ENCODE assay signal across 26 mouse cellular contexts in genomic region chr9:29319197-29319596, GRCm38 (mm10).
DNase-seq lines count a peak whose midpoint lies in the region; ATAC-seq and TF ChIP-seq lines count a peak whose summit lies in the region.
"Had no signal": no experiment of that assay in that cellular context is flagged by ENCODE, and none has a peak within 500 bp of the region (broad histone marks: within the 10 kb centered on the region; RNA-seq: fewer than 3 reads in every experiment).

No protein-coding gene starts in this region.

- no peaks in the 10 kb centered on the region for H3K36me3 ChIP-seq in neural tube, embryonic 12.5 days
- no peaks in the 10 kb centered on the region for H3K36me3 ChIP-seq in intestine, postnatal 0 days (ENCODE audit: control insufficient read depth, insufficient read depth)
- no peaks in the 10 kb centered on the region for H3K36me3 ChIP-seq in neural tube, embryonic 13.5 days
- H3K36me3 ChIP-seq: embryonic facial prominence, embryonic 13.5 days; heart, embryonic 13.5 days had no signal

- no peak for DNase-seq in neural tube, embryonic 10.5 days (ENCODE audit: extremely low spot score, low spot score)
- DNase-seq in urinary bladder, postnatal 14 days (ENCODE audit: low spot score): no peak
- no peak for DNase-seq in left cerebral cortex, adult 18-20 months (ENCODE audit: low spot score in 2 of 2)
- no peak for DNase-seq in urinary bladder, postnatal 36 days (ENCODE audit: low spot score in 2 of 2)
- DNase-seq: adrenal gland, postnatal 25 days; cerebellum, adult 18-20 months; cerebellum, postnatal 10 days; gastrocnemius, postnatal 10 days; heart, postnatal 10 days; lung, postnatal 36 days; right cerebral cortex, adult 18-20 months; thymus, adult 2 months; thymus, postnatal 36 days had no signal

- TF ChIP-seq CTCF in intestine, postnatal 0 days (IDR thresholded peaks at IDR 0.05; ENCODE audit: low read depth): no peak

- no peak overlapping the region for H3K27ac ChIP-seq in neural tube, embryonic 12.5 days
- 0 out of 2 replicates have a peak overlapping the region, but pooled peaks have one; percentile 15 for H3K27ac ChIP-seq in intestine, postnatal 0 days (ENCODE audit: low read depth, low read length)
- H3K27ac ChIP-seq in neural tube, embryonic 13.5 days (replicated peaks): peak overlapping the region; percentile 84
- H3K27ac ChIP-seq: embryonic facial prominence, embryonic 13.5 days; heart, embryonic 13.5 days; hindbrain, embryonic 14.5 days; stomach, postnatal 0 days had no signal

- WGBS in neural tube, embryonic 12.5 days: 22% methylated on average over 1 of the region's 1 CpGs
- WGBS in intestine, postnatal 0 days: 20% methylated on average over 1 of the region's 1 CpGs
- WGBS in neural tube, embryonic 13.5 days: 18% methylated on average over 1 of the region's 1 CpGs

- H3K9ac ChIP-seq in neural tube, embryonic 12.5 days: no peak overlapping the region
- H3K9ac ChIP-seq in intestine, postnatal 0 days (ENCODE audit: low read depth, low read length): no peak overlapping the region
- H3K9ac ChIP-seq in neural tube, embryonic 13.5 days: no peak overlapping the region
- H3K9ac ChIP-seq: embryonic facial prominence, embryonic 13.5 days; heart, embryonic 13.5 days; hindbrain, embryonic 14.5 days had no signal

- 0 out of 2 replicates have a peak, but pooled peaks have one; percentile 11 for ATAC-seq in neural tube, embryonic 12.5 days (ENCODE audit: low FRiP score, low read depth)
- ATAC-seq in intestine, postnatal 0 days: peak; percentile 90
- ATAC-seq in neural tube, embryonic 13.5 days (ENCODE audit: low read depth): no peak
- ATAC-seq: CD4-positive, CD25-positive, alpha-beta regulatory T cell, adult 4 months; forebrain, embryonic 16.5 days; inflammation-experienced regulatory T-cells, adult 6 months; midbrain, embryonic 16.5 days had no signal

- peak overlapping the region; percentile 25; the same call in 1 of the 2 replicates for H3K4me2 ChIP-seq in neural tube, embryonic 12.5 days (replicated peaks)
- no peak overlapping the region for H3K4me2 ChIP-seq in intestine, postnatal 0 days (replicated peaks; ENCODE audit: low read depth)
- peak overlapping the region; percentile 18; the same call in 1 of the 2 replicates for H3K4me2 ChIP-seq in neural tube, embryonic 13.5 days
- H3K4me2 ChIP-seq: embryonic facial prominence, embryonic 13.5 days; heart, embryonic 13.5 days; hindbrain, embryonic 14.5 days; midbrain, embryonic 11.5 days had no signal

- H3K27me3 ChIP-seq in neural tube, embryonic 12.5 days (replicated peaks): peaks cover 14% of the 10 kb centered on the region; the same call in 1 of the 2 replicates
- H3K27me3 ChIP-seq in intestine, postnatal 0 days (replicated peaks; ENCODE audit: control insufficient read depth, insufficient read depth, low read length): no peaks in the 10 kb centered on the region
- H3K27me3 ChIP-seq in neural tube, embryonic 13.5 days: peaks cover 19% of the 10 kb centered on the region
- H3K27me3 ChIP-seq: heart, embryonic 13.5 days had no signal

- H3K4me1 ChIP-seq in neural tube, embryonic 12.5 days: peaks cover 24% of the 10 kb centered on the region
- H3K4me1 ChIP-seq in intestine, postnatal 0 days (replicated peaks; ENCODE audit: control insufficient read depth, insufficient read depth, low read length): no peaks in the 10 kb centered on the region
- peaks cover 54% of the 10 kb centered on the region for H3K4me1 ChIP-seq in neural tube, embryonic 13.5 days (replicated peaks)

- no peak overlapping the region for H3K4me3 ChIP-seq in neural tube, embryonic 12.5 days
- no peak overlapping the region for H3K4me3 ChIP-seq in intestine, postnatal 0 days (ENCODE audit: low read depth, low read length)
- no peak overlapping the region for H3K4me3 ChIP-seq in neural tube, embryonic 13.5 days
- H3K4me3 ChIP-seq: embryonic facial prominence, embryonic 13.5 days; erythroblast, embryonic 14.5 days; heart, embryonic 13.5 days had no signal

- no peaks in the 10 kb centered on the region for H3K9me3 ChIP-seq in neural tube, embryonic 12.5 days
- no peaks in the 10 kb centered on the region for H3K9me3 ChIP-seq in intestine, postnatal 0 days (ENCODE audit: control insufficient read depth)
- no peaks in the 10 kb centered on the region for H3K9me3 ChIP-seq in neural tube, embryonic 13.5 days
- H3K9me3 ChIP-seq: embryonic facial prominence, embryonic 13.5 days; heart, embryonic 13.5 days had no signal
